Mouse (Mus musculus): Measurements from ENCODE around the gene Parp11. TPM values are rescaled to one million over a fixed set of nuclear protein-coding genes. Genes with fewer than 3 reads are reported as not detected.

The Parp11 gene
- polyA plus RNA-seq, 1 experiment from 2014 or later, result 15.1 TPM

DNA sequence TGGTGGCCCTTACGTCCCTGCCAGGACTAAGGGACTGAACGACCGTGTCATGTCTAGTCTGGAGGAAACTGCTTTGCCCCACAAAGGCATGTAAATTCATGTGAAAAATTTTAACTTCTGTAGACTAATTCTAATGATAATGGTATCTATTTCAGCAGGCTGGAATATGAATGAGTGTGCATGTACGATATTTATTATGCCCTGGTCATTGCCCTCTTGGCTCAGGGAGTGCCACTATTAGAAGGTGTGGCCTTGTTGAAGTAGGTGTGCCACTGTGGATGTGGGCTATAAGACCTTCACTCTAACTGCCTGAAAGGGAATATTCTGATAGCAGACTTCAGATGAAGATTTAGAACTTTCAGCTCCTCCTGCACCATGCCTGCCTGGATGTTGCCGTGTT lies 85.7 kb downstream of the Parp11 start:
- ATAC-seq (replicated peaks; ENCODE audit: low FRiP score, low read depth) (no peak), DNase-seq (ENCODE audit: low spot score) (no peak)
- Histone ChIP-seq H3K27ac (no peak overlapping the region), H3K4me1 (replicated peaks; ENCODE audit: insufficient read depth, low read length) (no peaks in the 10 kb centered on the region), H3K4me3 (replicated peaks; ENCODE audit: low read depth, low read length) (no peak overlapping the region), H3K36me3 (ENCODE audit: insufficient read depth, low read length) (no peaks in the 10 kb centered on the region), H3K9ac (ENCODE audit: low read depth, low read length) (no peak overlapping the region), H3K27me3 (ENCODE audit: insufficient read depth, low read length) (no peaks in the 10 kb centered on the region), H3K9me3 (replicated peaks; ENCODE audit: low read length) (no peaks in the 10 kb centered on the region), H3K4me2 (ENCODE audit: low read length) (no peak overlapping the region)
- WGBS, result 80% methylated on average over 5 of the region's 5 CpGs
- no peak for TF ChIP-seq CTCF (IDR thresholded peaks at IDR 0.05; ENCODE audit: low read depth)

DNA sequence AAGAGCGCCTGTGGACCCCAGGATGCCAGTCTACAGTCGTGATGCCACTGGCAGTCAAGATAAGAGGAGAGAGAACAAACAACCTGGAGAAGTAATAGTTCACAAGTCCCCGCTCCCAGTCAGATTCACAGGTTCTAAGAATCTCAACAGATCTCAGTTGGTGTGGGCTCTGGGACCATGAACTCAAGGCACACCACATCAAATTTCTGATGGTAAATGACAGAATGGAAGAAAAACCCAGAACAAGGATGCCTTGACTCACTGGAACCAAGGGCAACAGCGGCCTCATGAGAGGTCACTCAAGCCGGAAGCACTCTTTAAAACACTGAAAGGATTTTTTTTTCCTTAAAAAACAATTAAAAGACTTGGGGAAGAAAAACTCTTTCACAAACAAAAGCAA lies 87.1 kb downstream of the Parp11 start:
- H3K4me3 ChIP-seq (replicated peaks; ENCODE audit: low read depth, low read length), result no peak overlapping the region
- H3K4me2 ChIP-seq (ENCODE audit: low read length), result no peak overlapping the region
- H3K9ac ChIP-seq (ENCODE audit: low read depth, low read length), result no peak overlapping the region
- H3K27me3 ChIP-seq (ENCODE audit: insufficient read depth, low read length), result no peaks in the 10 kb centered on the region
- DNase-seq (ENCODE audit: low spot score), result no peak
- no peak for TF ChIP-seq CTCF (IDR thresholded peaks at IDR 0.05; ENCODE audit: low read depth)
- H3K9me3 ChIP-seq (replicated peaks; ENCODE audit: low read length), result no peaks in the 10 kb centered on the region
- H3K27ac ChIP-seq, result no peak overlapping the region
- no peaks in the 10 kb centered on the region for H3K4me1 ChIP-seq (replicated peaks; ENCODE audit: insufficient read depth, low read length)
- ATAC-seq (replicated peaks; ENCODE audit: low FRiP score, low read depth), result no peak
- H3K36me3 ChIP-seq (ENCODE audit: insufficient read depth, low read length), result no peaks in the 10 kb centered on the region
- WGBS, result 78% methylated on average over 5 of the region's 5 CpGs

DNA sequence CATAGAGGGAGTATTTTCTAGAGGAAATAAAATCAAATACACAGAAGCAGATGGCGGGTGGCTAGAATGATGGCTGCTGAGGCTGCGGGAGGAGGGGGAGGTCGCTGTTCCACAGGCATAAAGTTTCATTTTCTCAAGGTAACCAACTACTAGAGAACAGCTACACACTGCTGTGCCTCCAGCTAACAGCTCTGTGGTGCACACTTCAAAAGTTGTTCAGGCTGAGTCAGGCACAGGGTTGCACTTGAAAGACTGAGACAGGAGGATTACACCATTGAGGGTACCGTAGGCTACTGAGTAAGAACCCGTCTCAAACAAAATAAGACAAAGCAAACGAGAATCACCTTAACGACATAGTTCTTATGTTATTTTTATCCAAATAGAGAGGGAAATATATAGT lies 90.4 kb downstream of the Parp11 start:
- Histone ChIP-seq H3K27me3 (ENCODE audit: insufficient read depth, low read length) (no peaks in the 10 kb centered on the region), H3K27ac (no peak overlapping the region), H3K9ac (ENCODE audit: low read depth, low read length) (no peak overlapping the region), H3K4me1 (replicated peaks; ENCODE audit: insufficient read depth, low read length) (no peaks in the 10 kb centered on the region), H3K36me3 (ENCODE audit: insufficient read depth, low read length) (no peaks in the 10 kb centered on the region), H3K9me3 (replicated peaks; ENCODE audit: low read length) (no peaks in the 10 kb centered on the region), H3K4me2 (ENCODE audit: low read length) (no peak overlapping the region), H3K4me3 (replicated peaks; ENCODE audit: low read depth, low read length) (no peak overlapping the region)
- ATAC-seq (replicated peaks; ENCODE audit: low FRiP score, low read depth) (no peak), DNase-seq (ENCODE audit: low spot score) (no peak)
- WGBS, result 47% methylated on average over 7 of the region's 7 CpGs
- no peak for TF ChIP-seq CTCF (IDR thresholded peaks at IDR 0.05; ENCODE audit: low read depth)

DNA sequence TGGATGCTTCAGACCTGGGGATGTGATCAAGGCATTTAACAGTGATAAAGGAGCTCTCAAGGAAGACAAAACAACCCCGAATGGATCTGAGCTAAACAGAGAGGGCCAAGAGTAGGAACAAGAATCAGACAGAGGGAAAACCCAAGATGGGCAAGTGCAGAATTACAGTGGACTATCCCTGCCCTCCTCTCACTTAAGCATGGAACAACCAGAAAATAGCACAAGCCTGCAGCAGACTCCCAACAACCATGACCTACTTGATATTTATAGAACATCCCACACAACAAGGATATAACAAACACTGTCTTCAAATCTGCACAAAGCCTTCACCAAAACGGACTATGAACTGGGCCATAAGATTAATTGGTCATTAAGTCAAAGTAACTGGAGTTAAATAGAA lies 91.5 kb downstream of the Parp11 start:
- Histone ChIP-seq H3K4me3 (replicated peaks; ENCODE audit: low read depth, low read length) (no peak overlapping the region), H3K36me3 (ENCODE audit: insufficient read depth, low read length) (no peaks in the 10 kb centered on the region), H3K4me2 (ENCODE audit: low read length) (no peak overlapping the region), H3K9ac (ENCODE audit: low read depth, low read length) (no peak overlapping the region), H3K27me3 (ENCODE audit: insufficient read depth, low read length) (0 out of 2 replicates have a peak, but pooled peaks cover 3% of the 10 kb centered on the region), H3K9me3 (replicated peaks; ENCODE audit: low read length) (no peaks in the 10 kb centered on the region), H3K4me1 (replicated peaks; ENCODE audit: insufficient read depth, low read length) (no peaks in the 10 kb centered on the region), H3K27ac (no peak overlapping the region)
- ATAC-seq (replicated peaks; ENCODE audit: low FRiP score, low read depth) (no peak), DNase-seq (ENCODE audit: low spot score) (no peak)
- TF ChIP-seq CTCF (IDR thresholded peaks at IDR 0.05; ENCODE audit: low read depth), result no peak
- WGBS, result 69% methylated on average over 2 of the region's 2 CpGs

DNA sequence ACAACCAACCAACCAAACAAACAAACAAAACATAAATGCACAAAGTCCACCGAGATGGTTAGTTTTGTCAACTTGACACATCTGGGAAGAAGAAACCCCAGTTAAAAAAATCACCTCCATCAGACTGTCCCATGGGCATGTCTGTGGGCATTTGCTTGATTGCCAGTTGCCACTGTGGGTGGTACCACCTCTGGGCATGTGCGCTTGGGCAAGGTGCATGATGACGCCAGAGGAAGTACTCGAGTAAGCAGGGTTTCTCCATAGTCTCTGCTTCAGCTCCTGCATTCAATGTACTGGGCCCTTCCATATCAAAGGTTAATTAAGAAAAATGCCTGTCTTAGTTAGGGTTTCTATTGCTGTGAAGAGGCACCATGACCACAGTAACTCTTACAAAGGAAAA lies 92.6 kb downstream of the Parp11 start:
- TF ChIP-seq CTCF (IDR thresholded peaks at IDR 0.05; ENCODE audit: low read depth), result no peak
- Histone ChIP-seq H3K27me3 (ENCODE audit: insufficient read depth, low read length) (0 out of 2 replicates have a peak, but pooled peaks cover 3% of the 10 kb centered on the region), H3K9ac (ENCODE audit: low read depth, low read length) (no peak overlapping the region), H3K36me3 (ENCODE audit: insufficient read depth, low read length) (no peaks in the 10 kb centered on the region), H3K9me3 (replicated peaks; ENCODE audit: low read length) (no peaks in the 10 kb centered on the region), H3K4me1 (replicated peaks; ENCODE audit: insufficient read depth, low read length) (no peaks in the 10 kb centered on the region), H3K4me2 (ENCODE audit: low read length) (no peak overlapping the region), H3K4me3 (replicated peaks; ENCODE audit: low read depth, low read length) (no peak overlapping the region), H3K27ac (no peak overlapping the region)
- DNase-seq (ENCODE audit: low spot score), result no peak
- ATAC-seq (replicated peaks; ENCODE audit: low FRiP score, low read depth), result no peak
- 94% methylated on average over 4 of the region's 4 CpGs for WGBS

DNA sequence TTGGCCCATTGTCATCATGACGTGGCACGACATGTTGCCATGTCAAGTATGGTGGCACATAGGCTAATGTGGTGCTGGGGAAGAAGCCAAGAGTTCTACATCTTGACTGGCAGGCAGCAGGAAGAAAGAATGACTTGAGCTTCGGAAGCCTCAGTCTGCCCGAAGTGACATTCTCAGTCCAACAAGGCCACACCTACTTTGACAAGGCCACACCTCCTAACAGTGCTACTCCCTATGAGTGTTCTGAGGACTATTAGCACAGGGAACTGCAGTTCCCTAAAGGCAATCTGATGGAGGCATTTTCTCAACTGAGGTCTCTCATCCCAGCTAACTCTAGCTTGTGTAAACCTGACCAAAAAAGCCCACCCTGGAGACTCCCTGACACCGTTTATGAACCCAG lies 93.0 kb downstream of the Parp11 start:
- H3K4me2 ChIP-seq (ENCODE audit: low read length), result no peak overlapping the region
- H3K9ac ChIP-seq (ENCODE audit: low read depth, low read length), result no peak overlapping the region
- 0 out of 2 replicates have a peak, but pooled peaks cover 3% of the 10 kb centered on the region for H3K27me3 ChIP-seq (ENCODE audit: insufficient read depth, low read length)
- H3K36me3 ChIP-seq (ENCODE audit: insufficient read depth, low read length), result no peaks in the 10 kb centered on the region
- no peaks in the 10 kb centered on the region for H3K9me3 ChIP-seq (replicated peaks; ENCODE audit: low read length)
- DNase-seq (ENCODE audit: low spot score) (no peak), ATAC-seq (replicated peaks; ENCODE audit: low FRiP score, low read depth) (no peak)
- H3K27ac ChIP-seq, result no peak overlapping the region
- TF ChIP-seq CTCF (IDR thresholded peaks at IDR 0.05; ENCODE audit: low read depth), result no peak
- H3K4me1 ChIP-seq (replicated peaks; ENCODE audit: insufficient read depth, low read length), result no peaks in the 10 kb centered on the region
- WGBS, result 61% methylated on average over 5 of the region's 5 CpGs
- no peak overlapping the region for H3K4me3 ChIP-seq (replicated peaks; ENCODE audit: low read depth, low read length)

DNA sequence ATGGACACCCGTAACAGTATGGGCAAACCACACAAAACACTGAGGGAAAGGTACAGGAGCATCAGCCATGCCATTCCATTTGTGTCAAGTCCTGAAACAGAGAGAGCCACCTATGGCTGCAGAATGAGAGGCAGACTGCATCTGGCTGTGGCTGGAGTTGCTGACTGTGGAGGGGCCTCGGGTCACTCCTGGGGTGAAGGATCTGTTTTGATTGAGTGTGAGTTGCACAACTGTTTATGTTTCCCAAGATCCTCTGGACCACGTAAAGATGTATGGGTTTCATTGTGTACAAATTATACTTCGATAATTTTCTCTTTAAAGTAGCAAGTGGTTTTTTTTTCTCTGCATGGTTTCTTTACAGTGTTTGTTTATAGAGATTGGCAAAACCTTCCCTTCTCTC lies 93.9 kb downstream of the Parp11 start:
- Histone ChIP-seq H3K4me1 (replicated peaks; ENCODE audit: insufficient read depth, low read length) (no peaks in the 10 kb centered on the region), H3K4me3 (replicated peaks; ENCODE audit: low read depth, low read length) (no peak overlapping the region), H3K9me3 (replicated peaks; ENCODE audit: low read length) (no peaks in the 10 kb centered on the region), H3K27ac (no peak overlapping the region), H3K27me3 (ENCODE audit: insufficient read depth, low read length) (0 out of 2 replicates have a peak, but pooled peaks cover 3% of the 10 kb centered on the region), H3K36me3 (ENCODE audit: insufficient read depth, low read length) (no peaks in the 10 kb centered on the region), H3K9ac (ENCODE audit: low read depth, low read length) (no peak overlapping the region), H3K4me2 (ENCODE audit: low read length) (no peak overlapping the region)
- TF ChIP-seq CTCF (IDR thresholded peaks at IDR 0.05; ENCODE audit: low read depth), result no peak
- WGBS, result 59% methylated on average over 4 of the region's 4 CpGs
- DNase-seq (ENCODE audit: low spot score), result no peak
- ATAC-seq (replicated peaks; ENCODE audit: low FRiP score, low read depth), result no peak

Measured in kidney, postnatal 0 days (tissue).